Mouse (Mus musculus): ENCODE results near the gene Ctxn1.
A peak's percentile ranks its signal among the peaks of the same experiment; 100 is the strongest.

Gene Ctxn1

GRCm38 (mm10) chr8:4250306-4250970 lies 8.6 kb downstream of the Ctxn1 start:
- peak; percentile 84 to 95 for DNase-seq (ENCODE audit: low spot score in 2 of 2)

- no peak for DNase-seq (ENCODE audit: low spot score in 2 of 2)
Measured at GRCm38 (mm10) chr8:4249213-4249612, 9.9 kb downstream of the Ctxn1 start.

- DNase-seq (ENCODE audit: low spot score in 2 of 2) = no peak
Measured at GRCm38 (mm10) chr8:4247951-4248540, 11.0 kb downstream of the Ctxn1 start, which contains the start of gene Tgfbr3l. Tgfbr3l (plus strand) TSS chr8:4248214.

GRCm38 (mm10) chr8:4247241-4247640 lies 11.8 kb downstream of the Ctxn1 start:
- no peak for DNase-seq (ENCODE audit: low spot score in 2 of 2)

DNA sequence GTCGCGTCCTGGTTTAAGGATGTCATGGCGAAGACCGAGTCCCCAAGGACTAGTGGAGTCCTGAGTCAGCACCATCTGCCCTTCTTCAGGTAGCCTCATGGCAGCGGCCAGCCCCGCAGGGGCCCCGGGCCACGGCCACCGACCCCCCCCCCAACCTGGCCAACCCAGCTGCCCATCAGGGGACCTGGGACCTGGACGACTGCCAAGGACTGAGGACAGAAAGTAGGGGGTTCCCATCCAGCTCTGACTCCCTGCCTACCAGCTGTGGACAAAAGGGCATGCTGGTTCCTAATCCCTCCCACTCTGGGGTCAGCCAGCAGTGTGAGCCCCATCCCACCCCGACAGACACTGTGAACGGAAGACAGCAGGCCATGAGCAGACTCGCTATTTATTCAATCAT lies 13.3 kb downstream of the Ctxn1 start:
- DNase-seq (ENCODE audit: low spot score in 2 of 2) = no peak

DNA sequence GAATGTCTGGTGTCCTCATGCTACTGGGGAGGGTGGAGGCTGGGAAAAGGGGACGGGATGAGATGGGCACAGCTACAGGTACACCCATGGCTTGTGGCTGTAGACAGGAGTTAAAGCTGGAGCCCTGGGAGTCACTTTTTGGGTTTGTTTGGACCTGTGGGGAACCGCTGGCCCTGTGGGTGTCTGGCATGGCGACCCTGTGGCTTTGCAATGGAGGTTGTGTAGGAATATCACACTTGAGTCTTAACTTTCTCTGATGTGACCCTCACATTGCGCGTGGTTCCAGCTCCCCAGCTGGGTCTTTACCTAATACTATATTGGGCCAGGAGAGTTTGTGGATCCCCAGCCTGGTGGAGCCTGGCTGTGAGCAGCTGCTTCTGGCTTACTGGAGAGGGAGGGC lies 14.0 kb downstream of the Ctxn1 start:
- no peak for DNase-seq (ENCODE audit: low spot score in 2 of 2)

DNA sequence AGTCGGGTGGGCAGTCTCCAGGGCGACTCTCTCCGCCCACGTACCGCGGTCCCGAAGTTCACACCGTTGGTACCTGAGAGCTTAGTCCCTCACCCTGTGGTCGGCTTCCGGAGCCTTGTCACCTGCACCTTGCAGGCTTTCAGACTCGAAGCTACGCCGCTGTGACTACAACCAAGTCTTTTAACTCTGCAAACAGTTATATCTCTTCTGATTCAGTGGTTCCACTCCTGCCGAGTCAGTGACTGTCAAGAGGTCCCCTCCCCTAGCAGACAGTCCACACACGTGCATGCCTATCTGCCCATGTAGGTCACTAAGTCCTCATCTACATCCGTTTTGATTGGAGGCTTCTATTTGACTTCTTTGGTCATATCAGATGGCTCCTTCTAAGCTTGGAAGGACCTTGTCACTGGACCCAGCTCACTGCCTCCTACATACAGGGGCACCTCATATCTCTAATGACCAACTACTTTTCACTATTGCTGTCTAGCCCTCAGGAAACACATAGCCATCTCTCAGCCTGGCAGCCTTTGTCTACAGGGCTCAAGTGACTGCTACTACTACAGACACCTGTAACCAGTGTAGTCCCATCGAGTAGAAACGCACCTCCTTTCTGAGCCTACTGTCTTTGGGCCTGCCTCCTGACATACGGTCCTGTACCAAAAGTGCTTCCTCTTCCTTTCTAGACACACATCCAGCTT lies 19.7 kb downstream of the Ctxn1 start:
- no peak for DNase-seq (ENCODE audit: low spot score in 2 of 2)

DNA sequence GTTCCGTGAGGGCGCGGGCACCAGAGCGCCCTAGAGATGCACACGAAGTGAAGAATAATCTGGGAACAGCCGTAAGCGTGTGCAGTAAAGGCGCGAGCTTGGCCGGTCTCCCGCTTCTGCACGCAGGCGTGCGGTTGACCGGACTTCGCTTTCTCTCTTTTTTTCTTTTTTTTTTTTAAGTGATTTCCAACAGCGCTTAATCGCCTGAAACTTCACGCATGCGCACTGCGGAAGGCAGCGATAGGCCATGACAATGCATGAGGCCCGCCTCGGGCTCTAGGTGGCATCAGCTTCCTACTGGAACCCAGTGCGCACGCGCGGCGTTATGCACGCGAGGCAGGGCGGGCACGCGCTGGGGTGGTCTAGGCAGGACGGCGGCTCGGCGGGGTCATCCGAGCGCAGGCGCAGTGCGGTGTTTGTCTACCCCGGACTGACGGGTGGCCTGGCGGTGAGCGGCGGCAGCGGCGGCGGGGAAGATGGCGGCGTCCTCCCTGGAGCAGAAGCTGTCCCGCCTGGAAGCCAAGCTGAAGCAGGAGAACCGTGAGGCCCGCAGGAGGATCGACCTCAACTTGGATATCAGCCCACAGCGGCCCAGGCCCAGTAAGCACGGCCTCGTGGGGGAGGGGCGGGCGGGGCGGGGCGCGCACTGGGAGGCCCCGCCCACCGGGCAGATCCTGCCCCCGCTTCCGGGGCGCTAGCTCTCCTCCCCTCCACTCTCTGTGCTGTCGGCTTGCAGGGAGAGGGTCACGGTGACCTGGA lies 20.5 kb downstream of the Ctxn1 start, which contains the start of the genes Map2k7 and Gm49320:
Gene Map2k7, plus strand, starts transcription at position 307 of the 759 bp plus-strand sequence.
Gene Gm49320, plus strand, starts transcription at position 432 of the 759 bp plus-strand sequence.
- DNase-seq (ENCODE audit: low spot score in 2 of 2) = peak; percentile 99

- DNase-seq (ENCODE audit: low spot score in 2 of 2) = no peak
Measured at GRCm38 (mm10) chr8:4237814-4238433, 21.1 kb downstream of the Ctxn1 start.

DNA sequence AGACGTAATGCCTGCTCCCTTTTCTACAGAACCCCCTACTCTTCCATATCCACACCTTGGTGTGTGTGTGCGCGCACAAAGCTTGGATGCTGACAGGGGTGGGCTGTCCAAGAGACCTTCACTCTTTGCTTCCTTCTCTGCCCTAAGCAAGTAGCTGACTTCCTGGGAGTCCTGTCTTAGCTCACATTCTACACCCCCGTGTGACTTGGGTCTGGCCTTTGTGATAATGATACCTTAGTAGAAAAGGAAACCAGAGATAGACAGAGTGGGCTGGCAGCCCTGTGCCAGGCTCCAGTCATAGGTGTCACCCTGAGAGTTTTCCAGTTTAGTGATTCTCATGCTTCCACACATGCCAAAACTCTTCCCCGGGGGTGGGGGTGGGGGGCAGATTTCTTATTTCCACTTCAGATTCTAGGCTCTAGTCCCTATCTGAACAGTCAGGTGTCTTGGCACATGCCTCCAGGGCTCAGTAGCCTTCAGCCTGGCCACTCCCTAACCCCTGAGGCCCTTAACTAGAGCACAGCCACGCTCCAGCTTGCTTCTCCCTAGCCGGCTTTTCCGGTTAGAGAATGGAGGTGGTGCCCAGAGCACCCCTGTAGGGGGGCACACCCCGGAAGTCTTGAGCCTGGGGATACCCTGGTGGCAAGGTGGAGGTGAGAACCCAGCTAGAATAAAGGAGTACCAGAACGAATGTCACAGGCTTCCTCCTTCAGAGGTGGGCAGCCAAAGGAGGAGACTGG lies 28.3 kb downstream of the Ctxn1 start:
- DNase-seq (ENCODE audit: low spot score in 2 of 2) = peak in 1 of 2 experiments; percentile 12

DNA sequence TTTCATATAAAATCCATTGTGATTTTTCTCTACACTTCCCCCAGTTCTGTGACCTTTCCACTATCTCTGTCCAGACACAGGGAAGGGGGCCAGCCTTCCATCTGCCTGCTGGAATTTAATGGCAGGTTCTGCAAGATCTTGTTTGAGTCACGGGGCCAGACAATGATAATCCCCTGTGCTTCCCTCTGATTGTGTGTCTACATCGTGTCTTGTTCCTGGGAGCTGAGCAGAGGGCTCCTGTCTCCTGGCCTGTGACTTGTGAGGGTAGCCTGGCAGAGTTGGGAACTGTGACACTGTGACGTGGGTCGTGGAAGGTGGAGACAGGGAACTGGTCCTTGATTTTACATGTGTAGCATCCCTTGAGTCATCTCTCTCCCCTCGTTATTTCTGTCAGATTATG lies 29.3 kb downstream of the Ctxn1 start:
- DNase-seq (ENCODE audit: low spot score in 2 of 2) = no peak

GRCm38 (mm10) chr8:4227919-4228318 lies 31.2 kb downstream of the Ctxn1 start:
- DNase-seq (ENCODE audit: low spot score in 2 of 2) = no peak

DNA sequence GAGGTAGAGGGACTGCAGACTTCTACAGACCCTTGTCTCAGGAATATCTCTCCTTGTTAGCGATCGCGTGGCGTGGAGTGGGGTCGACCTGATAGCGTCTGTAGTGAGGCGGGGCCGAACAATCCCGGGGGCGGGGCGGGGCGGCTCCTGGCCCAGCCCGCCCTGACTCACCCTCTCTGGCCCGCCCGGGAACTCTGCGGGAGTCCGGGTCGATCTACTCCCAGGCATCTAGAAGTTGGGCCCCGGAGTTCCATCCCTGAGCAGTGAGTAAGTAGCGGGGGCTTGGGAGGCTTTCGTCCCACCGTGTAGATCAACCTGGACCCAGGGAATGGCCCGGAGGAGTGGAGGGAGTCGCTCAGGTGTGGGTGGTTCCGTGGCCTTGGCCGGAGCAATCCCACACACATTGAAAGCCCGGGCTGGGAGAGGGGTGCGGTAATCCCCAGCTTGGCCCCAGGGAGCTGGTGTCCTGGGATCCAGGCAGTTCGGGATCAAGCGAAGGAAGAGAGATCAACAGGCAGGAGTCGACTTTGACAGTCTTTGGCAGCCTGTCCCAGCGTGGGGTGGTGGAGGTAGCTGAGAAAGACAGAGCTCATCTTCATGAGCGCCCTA lies 32.2 kb downstream of the Ctxn1 start, which contains the start of gene Lrrc8e:
Gene Lrrc8e, plus strand, starts transcription at position 89 of the 609 bp plus-strand sequence.
- no peak for DNase-seq (ENCODE audit: low spot score in 2 of 2)

DNA sequence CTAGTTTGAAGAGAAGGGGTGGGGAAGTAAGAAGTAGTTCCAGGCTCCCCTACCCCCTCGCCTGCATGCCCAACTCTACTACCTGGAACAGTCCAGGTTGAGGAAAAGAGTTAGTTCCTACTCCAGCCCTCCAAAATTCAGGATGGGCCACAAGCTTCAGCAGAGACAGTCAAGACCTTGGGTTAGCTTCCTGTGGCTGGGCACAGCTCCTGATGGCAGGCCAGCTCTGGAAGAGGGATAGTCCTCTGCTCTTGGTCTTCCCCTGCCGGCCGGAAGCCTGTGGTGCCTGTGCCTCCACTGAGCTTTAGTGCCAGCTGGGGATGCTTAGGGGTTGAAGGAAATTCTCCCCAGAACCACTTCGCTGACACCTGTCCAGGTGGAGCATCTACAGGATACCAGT lies 32.8 kb downstream of the Ctxn1 start:
- DNase-seq (ENCODE audit: low spot score in 2 of 2) = no peak

- DNase-seq (ENCODE audit: low spot score in 2 of 2) = no peak
Measured at GRCm38 (mm10) chr8:4222059-4222458, 37.0 kb downstream of the Ctxn1 start.

DNA sequence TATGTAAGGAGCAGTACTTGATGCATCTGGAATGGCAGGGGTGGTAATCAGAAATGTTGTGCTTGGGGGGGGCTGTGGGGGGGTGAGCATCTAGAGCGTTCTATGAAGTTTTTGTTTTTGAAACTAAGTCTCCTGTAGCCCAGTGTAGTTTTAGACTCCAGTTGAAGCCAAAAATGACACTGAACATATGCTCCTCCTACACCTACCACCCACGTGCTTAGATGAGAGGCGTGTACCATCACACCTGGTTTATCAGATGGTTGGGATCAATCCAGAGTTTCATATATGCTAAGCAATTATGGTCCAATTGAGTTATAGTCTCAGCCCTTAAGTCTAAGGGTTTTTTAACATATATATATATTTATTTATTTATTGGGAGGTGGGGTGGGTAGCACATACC lies 39.5 kb downstream of the Ctxn1 start:
- DNase-seq (ENCODE audit: low spot score in 2 of 2) = no peak

GRCm38 (mm10) chr8:4216791-4217621 lies 42.1 kb downstream of the Ctxn1 start, which contains the start of gene Prr36:
Prr36 (minus strand) TSS chr8:4217459.
- no peak for DNase-seq (ENCODE audit: low spot score in 2 of 2)

DNA sequence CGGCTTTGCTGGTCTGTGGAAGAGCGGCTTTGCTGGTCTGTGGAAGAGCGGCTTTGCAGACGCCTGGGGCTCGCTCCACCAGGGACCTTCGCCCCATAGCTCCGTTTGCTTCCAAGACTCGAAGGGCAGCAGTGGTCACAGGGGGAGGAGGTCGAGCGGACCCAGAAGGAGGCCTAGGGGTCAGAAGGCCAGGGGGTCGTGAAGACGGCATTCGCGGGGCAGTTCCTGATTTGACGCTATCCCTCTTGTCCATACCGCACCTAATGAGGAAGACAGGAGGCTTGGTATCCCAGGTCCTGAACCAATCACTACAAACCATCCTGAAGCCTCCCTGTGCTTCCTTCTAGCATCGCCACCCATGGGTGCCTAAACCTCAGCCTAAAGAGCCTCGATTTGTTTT lies 42.8 kb downstream of the Ctxn1 start:
- no peak for DNase-seq (ENCODE audit: low spot score in 2 of 2)

All from spleen, postnatal 4 days (tissue).